Mouse (Mus musculus) brain, adult 2 months (tissue): ENCODE measurements around the gene Prap1.

Experiments
- DNase-seq: peaks from one replicate; pipeline ENCODE4 v3.0.0; 2011; ENCODE audit warnings: low read depth, low spot score

Gene Prap1

GRCm38 (mm10) chr7:140081408-140082241 lies 11.6 kb upstream of the Prap1 start:
- DNase-seq = peak; percentile 80

- DNase-seq = peak; percentile 97
Observed at GRCm38 (mm10) chr7:140082242-140082678, 10.9 kb upstream of the Prap1 start, which contains the start of gene Caly. Gene Caly (minus strand): TSS chr7:140082548.

GRCm38 (mm10) chr7:140090601-140091000 lies 2.6 kb upstream of the Prap1 start:
- no peak for DNase-seq

- DNase-seq = no peak
Observed at GRCm38 (mm10) chr7:140094954-140095353, 1.8 kb downstream of the Prap1 start.

- no peak for DNase-seq
Observed at GRCm38 (mm10) chr7:140095556-140095955, 2.4 kb downstream of the Prap1 start.

GRCm38 (mm10) chr7:140096055-140096454 lies 2.9 kb downstream of the Prap1 start:
- DNase-seq = no peak

GRCm38 (mm10) chr7:140098466-140098865 lies 5.3 kb downstream of the Prap1 start:
- no peak for DNase-seq

- DNase-seq = peak; percentile 64
Observed at GRCm38 (mm10) chr7:140101498-140101897, 8.3 kb downstream of the Prap1 start.

GRCm38 (mm10) chr7:140101993-140102860 lies 9.0 kb downstream of the Prap1 start, which contains the start of gene Fuom:
Gene Fuom (minus strand): TSS chr7:140102441.
- peak; percentile 95 for DNase-seq

- no peak for DNase-seq
Observed at GRCm38 (mm10) chr7:140104009-140104408, 10.8 kb downstream of the Prap1 start.

GRCm38 (mm10) chr7:140111943-140112342 lies 18.7 kb downstream of the Prap1 start:
- no peak for DNase-seq

GRCm38 (mm10) chr7:140115583-140116328 lies 22.6 kb downstream of the Prap1 start, which contains the start of gene Paox:
Gene Paox (plus strand): TSS chr7:140115799.
- DNase-seq = peak; percentile 92

GRCm38 (mm10) chr7:140116329-140117054 lies 23.3 kb downstream of the Prap1 start, which contains the start of gene Echs1:
Gene Echs1 (minus strand): TSS chr7:140116476.
- peak; percentile 96 for DNase-seq

- no peak for DNase-seq
Observed at GRCm38 (mm10) chr7:140120484-140120883, 27.3 kb downstream of the Prap1 start.

GRCm38 (mm10) chr7:140121338-140121910 lies 28.2 kb downstream of the Prap1 start:
- DNase-seq = no peak

GRCm38 (mm10) chr7:140122765-140123164 lies 29.6 kb downstream of the Prap1 start:
- DNase-seq = no peak

GRCm38 (mm10) chr7:140124382-140124781 lies 31.2 kb downstream of the Prap1 start:
- no peak for DNase-seq

GRCm38 (mm10) chr7:140125278-140126021 lies 32.3 kb downstream of the Prap1 start:
- DNase-seq = peak; percentile 97

GRCm38 (mm10) chr7:140126022-140126350 lies 32.8 kb downstream of the Prap1 start:
- no peak for DNase-seq

- DNase-seq = no peak
Observed at GRCm38 (mm10) chr7:140126934-140127333, 33.7 kb downstream of the Prap1 start.
